In the genomic region with DNA sequence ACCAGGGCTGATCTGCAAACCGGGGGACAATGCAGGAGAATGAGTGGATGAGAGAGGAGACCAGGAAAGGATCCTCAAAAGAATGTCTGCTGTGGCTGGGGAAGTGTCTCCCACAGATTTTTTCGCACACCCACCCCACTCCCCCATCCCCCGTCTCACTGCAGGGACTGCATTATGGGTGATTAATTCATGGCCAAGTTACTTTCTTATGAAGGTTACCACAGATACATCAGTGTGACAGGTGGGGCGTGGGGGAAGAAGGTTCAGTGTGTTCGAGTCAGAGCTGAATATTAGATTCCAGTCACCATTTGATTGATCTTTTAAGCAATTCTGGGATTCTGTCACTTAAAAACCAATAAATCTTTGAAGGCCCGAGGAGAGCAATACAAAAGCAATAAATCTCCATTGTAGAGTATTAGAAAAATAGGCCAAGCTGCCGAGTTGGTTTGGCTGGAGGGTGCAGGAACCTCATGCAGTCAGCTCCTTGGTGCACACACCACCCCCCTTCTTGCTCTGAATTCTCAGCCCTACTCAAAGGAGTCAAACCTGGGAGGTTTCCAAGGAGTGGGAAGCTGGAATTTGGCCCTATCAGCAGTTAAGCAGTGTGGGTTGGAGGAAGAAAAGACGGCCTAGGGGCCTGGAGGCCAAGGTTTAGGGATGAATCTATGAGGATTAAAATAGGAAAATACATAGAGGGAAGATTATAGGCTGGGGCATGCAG, we compare ENCODE assay signal across 15 mouse cellular contexts.
DNase-seq lines count a peak whose midpoint lies in the region; ATAC-seq and TF ChIP-seq lines count a peak whose summit lies in the region.
"Had no signal": no experiment of that assay in that cellular context is flagged by ENCODE, and none has a peak within 500 bp of the region (broad histone marks: within the 10 kb centered on the region; RNA-seq: fewer than 3 reads in every experiment).

No protein-coding gene starts in this region.

- no peaks in the 10 kb centered on the region for H3K4me1 ChIP-seq in limb, embryonic 14.5 days (ENCODE audit: control insufficient read depth, insufficient read depth, low read length)
- H3K4me1 ChIP-seq in limb, embryonic 10.5 days = no peaks in the 10 kb centered on the region; the same call in 1 of the 2 replicates
- 0 out of 2 replicates have a peak, but pooled peaks cover 6% of the 10 kb centered on the region for H3K4me1 ChIP-seq in hindbrain, embryonic 14.5 days (replicated peaks; ENCODE audit: control insufficient read depth, insufficient read depth, low read length)
- H3K4me1 ChIP-seq: midbrain, embryonic 12.5 days had no signal

- H3K9me3 ChIP-seq in limb, embryonic 14.5 days (ENCODE audit: control insufficient read depth, low read length) = no peaks in the 10 kb centered on the region
- H3K9me3 ChIP-seq in limb, embryonic 10.5 days (replicated peaks) = no peaks in the 10 kb centered on the region
- no peaks in the 10 kb centered on the region for H3K9me3 ChIP-seq in hindbrain, embryonic 14.5 days (ENCODE audit: control insufficient read depth, low read length)
- H3K9me3 ChIP-seq: midbrain, embryonic 12.5 days had no signal

- H3K9ac ChIP-seq in limb, embryonic 14.5 days (ENCODE audit: low read depth, low read length, severe bottlenecking) = no peak overlapping the region
- no peak overlapping the region for H3K9ac ChIP-seq in hindbrain, embryonic 14.5 days
- H3K9ac ChIP-seq: forebrain, postnatal 0 days; midbrain, embryonic 12.5 days had no signal

- whole genome bisulfite sequencing in limb, embryonic 14.5 days = 54% methylated on average over 8 of the region's 8 CpGs
- WGBS in limb, embryonic 10.5 days = 64% methylated on average over 8 of the region's 8 CpGs
- 21% methylated on average over 8 of the region's 8 CpGs for WGBS in hindbrain, embryonic 14.5 days

- no peak overlapping the region for H3K4me2 ChIP-seq in limb, embryonic 14.5 days (replicated peaks; ENCODE audit: low read depth, low read length, severe bottlenecking)
- no peak overlapping the region for H3K4me2 ChIP-seq in hindbrain, embryonic 14.5 days (replicated peaks)
- H3K4me2 ChIP-seq: midbrain, embryonic 12.5 days had no signal

- H3K27me3 ChIP-seq in limb, embryonic 14.5 days (ENCODE audit: control insufficient read depth, insufficient read depth, low read length) = no peaks in the 10 kb centered on the region
- no peaks in the 10 kb centered on the region for H3K27me3 ChIP-seq in limb, embryonic 10.5 days (ENCODE audit: low read depth, poor library complexity, severe bottlenecking)
- no peaks in the 10 kb centered on the region for H3K27me3 ChIP-seq in hindbrain, embryonic 14.5 days (ENCODE audit: control insufficient read depth, insufficient read depth, low read length)
- H3K27me3 ChIP-seq: midbrain, embryonic 12.5 days had no signal

- no peak overlapping the region for H3K4me3 ChIP-seq in limb, embryonic 14.5 days (replicated peaks; ENCODE audit: low read length)
- H3K4me3 ChIP-seq in limb, embryonic 10.5 days = no peak overlapping the region
- no peak overlapping the region for H3K4me3 ChIP-seq in hindbrain, embryonic 14.5 days (replicated peaks; ENCODE audit: low read length)
- H3K4me3 ChIP-seq: midbrain, embryonic 12.5 days had no signal

- peak; percentile 28 for DNase-seq in heart, postnatal 4 days
- DNase-seq in heart, adult 18-20 months = no peak
- peak; percentile 12 for DNase-seq in limb, embryonic 14.5 days (ENCODE audit: low spot score)
- no peak for DNase-seq in limb, embryonic 10.5 days (ENCODE audit: low spot score)
- DNase-seq in embryo, embryonic 10.5 days (ENCODE audit: low spot score) = peak; percentile 31
- no peak for DNase-seq in hindbrain, embryonic 14.5 days (ENCODE audit: low spot score)
- no peak for DNase-seq in testis, postnatal 14 days (ENCODE audit: low spot score)
- DNase-seq: cerebellum, adult 9-10 months; forebrain, postnatal 0 days; gastrocnemius, postnatal 36 days; lung, postnatal 14 days; thymus, postnatal 4 days had no signal

- no peak overlapping the region for H3K27ac ChIP-seq in limb, embryonic 14.5 days (replicated peaks; ENCODE audit: low read depth, low read length)
- no peak overlapping the region for H3K27ac ChIP-seq in limb, embryonic 10.5 days
- H3K27ac ChIP-seq in hindbrain, embryonic 14.5 days = no peak overlapping the region
- H3K27ac ChIP-seq: midbrain, embryonic 12.5 days had no signal

- no peaks in the 10 kb centered on the region for H3K36me3 ChIP-seq in limb, embryonic 14.5 days (ENCODE audit: control insufficient read depth, insufficient read depth, low read length)
- H3K36me3 ChIP-seq in limb, embryonic 10.5 days = no peaks in the 10 kb centered on the region
- H3K36me3 ChIP-seq in hindbrain, embryonic 14.5 days (replicated peaks; ENCODE audit: control insufficient read depth, insufficient read depth) = no peaks in the 10 kb centered on the region
- H3K36me3 ChIP-seq: midbrain, embryonic 12.5 days had no signal

- no peak for TF ChIP-seq POLR2A in limb, embryonic 14.5 days (IDR thresholded peaks at IDR 0.05; ENCODE audit: borderline replicate concordance, extremely low read depth, insufficient read depth, insufficient read length)

- ATAC-seq in limb, embryonic 14.5 days (ENCODE audit: low FRiP score, low read depth) = no peak
- 0 out of 2 replicates have a peak, but pooled peaks have one; percentile 40 for ATAC-seq in hindbrain, embryonic 14.5 days (ENCODE audit: low FRiP score)
- no peak for ATAC-seq in inflammation-experienced regulatory T-cells, adult 6 months
- ATAC-seq: activated CD4-positive, CD25-positive, alpha-beta regulatory T cell, adult 4 months; forebrain, postnatal 0 days had no signal

Comparison
In these comparisons a context has a peak if more than half of its experiments do, and no peak if none do; other contexts are left out.
1. DNase-seq: peak in heart, postnatal 4 days (single experiment), limb, embryonic 14.5 days (single experiment) and embryo, embryonic 10.5 days (single experiment); none in heart, adult 18-20 months (0 of 2), limb, embryonic 10.5 days (single experiment), hindbrain, embryonic 14.5 days (single experiment) and testis, postnatal 14 days (single experiment).